Mouse (Mus musculus): ENCODE measurements around the gene Pde4d. TPM values are rescaled to one million over a fixed set of nuclear protein-coding genes. Genes with fewer than 3 reads are reported as not detected.

Gene Pde4d
- polyA plus RNA-seq, 1 experiment: 15.1 TPM

DNA sequence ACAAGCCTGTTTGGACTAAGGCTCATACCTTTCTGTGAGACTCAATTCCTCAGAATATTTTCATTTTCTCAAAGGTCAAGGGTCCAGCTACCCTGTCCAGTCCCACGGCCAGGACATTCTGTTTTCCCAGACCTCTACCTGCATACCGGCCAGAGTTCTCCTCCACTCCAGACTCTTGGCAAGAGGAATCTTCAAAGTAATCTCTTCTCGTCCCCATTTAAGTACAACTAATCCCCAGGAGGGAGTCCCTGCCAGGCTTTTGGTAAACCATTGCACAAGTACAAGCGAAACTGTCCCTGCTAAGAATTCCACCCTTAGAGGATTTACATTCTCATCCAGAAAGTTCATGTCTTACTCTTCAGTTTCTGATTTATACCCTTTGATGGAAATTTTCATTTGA, 1128.2 kb downstream of the Pde4d start:
- H3K36me3 ChIP-seq (ENCODE audit: control insufficient read depth, insufficient read depth): no peaks in the 10 kb centered on the region
- no peak overlapping the region for H3K4me3 ChIP-seq (ENCODE audit: insufficient read depth, poor library complexity, severe bottlenecking)
- no peaks in the 10 kb centered on the region for H3K79me2 ChIP-seq (ENCODE audit: control insufficient read depth, insufficient read depth)
- no peak for TF ChIP-seq FOSL1 (IDR thresholded peaks at IDR 0.05; ENCODE audit: insufficient read depth, low read length, poor library complexity, severe bottlenecking)
- no peak for TF ChIP-seq USF1 (IDR thresholded peaks at IDR 0.05; ENCODE audit: low read depth)
- no peak for TF ChIP-seq CTCF (IDR thresholded peaks at IDR 0.05; ENCODE audit: control insufficient read depth, insufficient read depth, insufficient read length)
- TF ChIP-seq CEBPB (IDR thresholded peaks at IDR 0.05; ENCODE audit: low read depth): no peak
- no peak for TF ChIP-seq MAX (IDR thresholded peaks at IDR 0.05)
- no peak for TF ChIP-seq MYOG (IDR thresholded peaks at IDR 0.05; ENCODE audit: control insufficient read depth, extremely low read depth, insufficient read length)
- no peak for TF ChIP-seq MYOD1 (IDR thresholded peaks at IDR 0.05; ENCODE audit: control insufficient read depth, insufficient read length, low read depth)
- no peaks in the 10 kb centered on the region for H3K79me3 ChIP-seq (ENCODE audit: low read depth)
- H3K27me3 ChIP-seq (ENCODE audit: control insufficient read depth, insufficient read depth, insufficient read length): no peaks in the 10 kb centered on the region
- H3ac ChIP-seq (ENCODE audit: control insufficient read depth, insufficient read length, low read depth): no peak overlapping the region

DNA sequence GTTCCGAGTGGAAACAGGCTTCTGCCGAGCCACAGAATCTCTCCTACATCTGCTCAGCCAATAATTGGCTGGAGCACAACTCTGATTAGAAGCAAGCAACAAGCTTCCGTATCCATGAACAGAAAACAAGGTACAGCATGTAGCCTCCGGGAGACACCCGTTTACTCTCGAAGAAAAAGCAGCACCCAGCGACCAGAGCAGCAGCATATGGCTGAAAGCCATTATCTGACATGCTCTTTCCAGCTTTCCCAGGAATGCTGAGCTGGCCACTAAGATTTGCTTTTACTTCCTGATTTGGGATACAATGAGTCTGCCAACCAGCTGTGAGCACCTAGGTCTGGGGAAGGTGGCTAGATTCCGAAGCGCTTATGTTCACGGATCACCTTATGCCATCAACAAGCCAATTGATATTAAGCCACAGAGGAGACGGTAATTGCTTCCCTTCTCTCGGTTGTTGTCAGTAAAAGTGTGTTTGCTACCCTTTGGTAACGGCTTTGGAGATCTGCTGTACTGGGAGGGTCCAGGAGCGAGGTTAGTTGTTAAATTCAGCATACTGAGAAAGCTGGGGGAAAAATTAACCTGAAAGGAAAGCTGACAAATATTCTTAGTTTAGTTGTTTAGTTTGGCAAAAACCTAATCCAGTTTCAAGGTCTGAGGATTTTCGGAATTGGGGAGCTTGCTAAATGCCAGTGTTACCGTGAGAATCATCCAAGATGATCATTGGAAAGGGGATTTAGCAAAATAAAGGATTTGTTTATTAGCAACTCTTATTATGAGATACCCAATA, 1131.7 kb downstream of the Pde4d start:
- H3K36me3 ChIP-seq (ENCODE audit: control insufficient read depth, insufficient read depth): no peaks in the 10 kb centered on the region
- TF ChIP-seq MYOD1 (IDR thresholded peaks at IDR 0.05; ENCODE audit: control insufficient read depth, insufficient read length, low read depth) (no peak), USF1 (IDR thresholded peaks at IDR 0.05; ENCODE audit: low read depth) (no peak), CTCF (IDR thresholded peaks at IDR 0.05; ENCODE audit: control insufficient read depth, insufficient read depth, insufficient read length) (no peak), CEBPB (IDR thresholded peaks at IDR 0.05; ENCODE audit: low read depth) (no peak), FOSL1 (IDR thresholded peaks at IDR 0.05; ENCODE audit: insufficient read depth, low read length, poor library complexity, severe bottlenecking) (no peak), MYOG (IDR thresholded peaks at IDR 0.05; ENCODE audit: control insufficient read depth, extremely low read depth, insufficient read length) (no peak), MAX (IDR thresholded peaks at IDR 0.05) (no peak)
- H3ac ChIP-seq (ENCODE audit: control insufficient read depth, insufficient read length, low read depth): no peak overlapping the region
- H3K79me3 ChIP-seq (ENCODE audit: low read depth): no peaks in the 10 kb centered on the region
- H3K27me3 ChIP-seq (ENCODE audit: control insufficient read depth, insufficient read depth, insufficient read length): no peaks in the 10 kb centered on the region
- H3K4me3 ChIP-seq (ENCODE audit: insufficient read depth, poor library complexity, severe bottlenecking): no peak overlapping the region
- H3K79me2 ChIP-seq (ENCODE audit: control insufficient read depth, insufficient read depth): no peaks in the 10 kb centered on the region

DNA sequence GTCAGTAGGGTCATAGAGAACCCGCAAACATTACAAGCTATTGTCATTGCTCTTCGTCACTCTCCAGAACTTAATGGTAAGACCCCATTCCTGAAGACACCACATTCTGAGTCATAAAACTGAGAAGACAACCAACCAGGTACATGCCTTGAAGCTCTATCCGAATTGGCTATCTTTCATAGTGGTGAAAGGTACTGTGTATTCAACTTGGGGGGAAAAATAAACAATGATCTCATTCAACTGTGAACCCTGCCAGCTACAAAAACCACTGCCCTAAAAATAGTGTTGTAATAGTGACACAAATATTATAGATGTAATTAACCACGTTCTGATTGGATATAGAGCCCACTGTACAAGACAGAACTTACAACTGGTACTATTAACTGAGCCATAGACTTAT, 1140.3 kb downstream of the Pde4d start:
- no peaks in the 10 kb centered on the region for H3K79me3 ChIP-seq (ENCODE audit: low read depth)
- H3K27me3 ChIP-seq (ENCODE audit: control insufficient read depth, insufficient read depth, insufficient read length): no peaks in the 10 kb centered on the region
- no peaks in the 10 kb centered on the region for H3K79me2 ChIP-seq (ENCODE audit: control insufficient read depth, insufficient read depth)
- TF ChIP-seq CTCF (IDR thresholded peaks at IDR 0.05; ENCODE audit: control insufficient read depth, insufficient read depth, insufficient read length) (no peak), MYOG (IDR thresholded peaks at IDR 0.05; ENCODE audit: control insufficient read depth, extremely low read depth, insufficient read length) (no peak), MAX (IDR thresholded peaks at IDR 0.05) (no peak), FOSL1 (IDR thresholded peaks at IDR 0.05; ENCODE audit: insufficient read depth, low read length, poor library complexity, severe bottlenecking) (no peak), USF1 (IDR thresholded peaks at IDR 0.05; ENCODE audit: low read depth) (no peak)
- no peak overlapping the region for H3K4me3 ChIP-seq (ENCODE audit: insufficient read depth, poor library complexity, severe bottlenecking)
- H3K36me3 ChIP-seq (ENCODE audit: control insufficient read depth, insufficient read depth): no peaks in the 10 kb centered on the region
- H3ac ChIP-seq (ENCODE audit: control insufficient read depth, insufficient read length, low read depth): no peak overlapping the region

DNA sequence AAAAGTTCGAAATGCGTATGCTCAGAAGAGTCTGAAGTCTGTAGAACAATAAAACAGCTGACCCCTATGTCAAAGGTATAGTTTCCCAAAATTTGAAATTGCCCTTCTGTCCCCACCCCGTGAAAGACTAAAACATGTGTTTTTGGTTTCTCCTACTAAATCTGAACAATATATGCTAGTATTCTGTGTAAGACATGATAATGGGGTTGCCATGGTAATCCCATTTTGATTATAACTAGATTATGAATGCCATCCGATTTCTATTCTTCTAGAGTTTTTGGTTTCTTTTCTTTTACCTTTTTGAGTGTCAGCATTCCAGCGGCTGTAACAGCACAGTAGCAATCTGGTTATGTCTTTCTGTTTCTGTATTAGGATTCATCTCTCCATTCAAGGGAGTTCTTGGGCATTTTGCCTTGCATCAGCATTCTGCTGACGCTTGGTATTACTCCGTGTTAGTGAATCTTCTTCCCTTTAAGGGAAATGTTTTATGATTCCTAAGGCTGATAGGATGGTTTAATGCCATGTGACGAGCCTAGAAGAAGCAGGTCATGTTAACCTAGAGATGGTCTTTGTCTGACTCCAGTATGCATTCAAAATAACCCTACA, 1142.5 kb downstream of the Pde4d start:
- Histone ChIP-seq H3K79me3 (ENCODE audit: low read depth) (no peaks in the 10 kb centered on the region), H3K79me2 (ENCODE audit: control insufficient read depth, insufficient read depth) (no peaks in the 10 kb centered on the region), H3K27me3 (ENCODE audit: control insufficient read depth, insufficient read depth, insufficient read length) (no peaks in the 10 kb centered on the region), H3K36me3 (ENCODE audit: control insufficient read depth, insufficient read depth) (no peaks in the 10 kb centered on the region), H3K4me3 (ENCODE audit: insufficient read depth, poor library complexity, severe bottlenecking) (no peak overlapping the region), H3ac (ENCODE audit: control insufficient read depth, insufficient read length, low read depth) (no peak overlapping the region)
- TF ChIP-seq MYOD1 (IDR thresholded peaks at IDR 0.05; ENCODE audit: control insufficient read depth, insufficient read length, low read depth) (no peak), CEBPB (IDR thresholded peaks at IDR 0.05; ENCODE audit: low read depth) (no peak), USF1 (IDR thresholded peaks at IDR 0.05; ENCODE audit: low read depth) (no peak), FOSL1 (IDR thresholded peaks at IDR 0.05; ENCODE audit: insufficient read depth, low read length, poor library complexity, severe bottlenecking) (no peak), MYOG (IDR thresholded peaks at IDR 0.05; ENCODE audit: control insufficient read depth, extremely low read depth, insufficient read length) (no peak)

DNA sequence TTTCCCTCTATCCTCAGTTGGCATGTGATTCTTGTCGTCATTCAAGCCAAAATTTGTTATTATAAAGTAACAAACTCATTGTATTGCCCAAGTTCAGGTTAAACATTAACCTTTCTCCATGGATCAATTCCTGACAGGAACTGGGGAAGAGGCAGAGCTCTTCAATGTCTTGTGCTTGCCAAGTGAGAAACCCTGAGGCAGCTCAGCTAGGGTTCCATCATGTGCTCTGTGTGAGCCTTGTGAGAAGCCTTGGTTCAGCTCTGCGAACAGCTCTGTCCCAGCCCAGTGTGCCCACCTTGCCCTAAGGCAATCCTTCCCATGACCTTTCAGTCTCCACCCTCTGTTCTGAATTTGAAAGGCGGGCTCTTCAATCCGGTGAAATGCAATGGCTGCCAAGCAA, 1150.0 kb downstream of the Pde4d start:
- Histone ChIP-seq H3K79me2 (ENCODE audit: control insufficient read depth, insufficient read depth) (no peaks in the 10 kb centered on the region), H3K79me3 (ENCODE audit: low read depth) (no peaks in the 10 kb centered on the region), H3K4me3 (ENCODE audit: insufficient read depth, poor library complexity, severe bottlenecking) (no peak overlapping the region), H3K27me3 (ENCODE audit: control insufficient read depth, insufficient read depth, insufficient read length) (no peaks in the 10 kb centered on the region), H3ac (ENCODE audit: control insufficient read depth, insufficient read length, low read depth) (no peak overlapping the region), H3K36me3 (ENCODE audit: control insufficient read depth, insufficient read depth) (no peaks in the 10 kb centered on the region)
- TF ChIP-seq CEBPB (IDR thresholded peaks at IDR 0.05; ENCODE audit: low read depth) (no peak), MAX (IDR thresholded peaks at IDR 0.05) (no peak), CTCF (IDR thresholded peaks at IDR 0.05; ENCODE audit: control insufficient read depth, insufficient read depth, insufficient read length) (no peak), USF1 (IDR thresholded peaks at IDR 0.05; ENCODE audit: low read depth) (no peak), MYOG (IDR thresholded peaks at IDR 0.05; ENCODE audit: control insufficient read depth, extremely low read depth, insufficient read length) (no peak), FOSL1 (IDR thresholded peaks at IDR 0.05; ENCODE audit: insufficient read depth, low read length, poor library complexity, severe bottlenecking) (no peak), MYOD1 (IDR thresholded peaks at IDR 0.05; ENCODE audit: control insufficient read depth, insufficient read length, low read depth) (no peak)
